Mouse (Mus musculus): ENCODE measurements around the gene Pgap3. TPM values are rescaled to one million over a fixed set of nuclear protein-coding genes. Genes with fewer than 3 reads are reported as not detected.

Gene Pgap3
- polyA plus RNA-seq, 1 experiment from 2014 or later: 6.9 TPM

GRCm38 (mm10) chr11:98438331-98439158, 38.3 kb upstream of the Pgap3 start, which contains the start of gene Mien1:
Gene Mien1, minus strand, starts transcription at chr11:98438991.
- WGBS: 3% methylated on average over 43 of the region's 43 CpGs
- Histone ChIP-seq H3K4me3 (replicated peaks; ENCODE audit: low read length) (peak within 1 kb of the TSS; percentile 69), H3K9me3 (ENCODE audit: control insufficient read depth, low read length) (no peaks in the 10 kb centered on the region), H3K36me3 (replicated peaks; ENCODE audit: control insufficient read depth, insufficient read depth) (peaks cover 15% of the 10 kb centered on the region; the same call in 1 of the 2 replicates), H3K9ac (peak within 1 kb of the TSS; percentile 63), H3K4me2 (replicated peaks) (peak within 1 kb of the TSS; percentile 85), H3K27me3 (ENCODE audit: control insufficient read depth, insufficient read depth, low read length) (no peaks in the 10 kb centered on the region), H3K27ac (peak within 1 kb of the TSS; percentile 76; the same call in 1 of the 2 replicates), H3K4me1 (replicated peaks; ENCODE audit: control insufficient read depth, insufficient read depth, low read length) (no peaks in the 10 kb centered on the region; the same call in 1 of the 2 replicates)
- peak; percentile 97 for DNase-seq (ENCODE audit: low spot score)
- peak; percentile 89 for ATAC-seq (ENCODE audit: low FRiP score)

- no peak overlapping the region for H3K4me3 ChIP-seq (replicated peaks; ENCODE audit: low read length)
Measured at GRCm38 (mm10) chr11:98437441-98437840, 37.2 kb upstream of the Pgap3 start.

DNA sequence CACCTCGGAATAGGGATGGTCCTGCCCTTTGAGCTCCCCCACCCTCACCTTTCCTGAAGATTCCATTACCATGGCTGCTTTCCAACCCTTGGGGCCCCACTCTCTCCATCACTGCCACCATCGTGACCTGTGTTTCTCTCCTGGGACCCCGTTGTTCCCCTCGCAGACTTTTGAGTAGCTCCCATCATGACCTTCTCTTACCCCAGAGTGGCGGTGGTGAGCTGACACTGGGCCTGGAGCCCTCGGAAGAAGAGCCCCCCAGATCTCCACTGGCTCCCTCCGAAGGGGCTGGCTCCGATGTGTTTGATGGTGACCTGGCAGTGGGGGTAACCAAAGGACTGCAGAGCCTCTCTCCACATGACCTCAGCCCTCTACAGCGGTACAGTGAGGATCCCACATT, 35.4 kb upstream of the Pgap3 start:
- ATAC-seq (ENCODE audit: low FRiP score) (no peak), DNase-seq (ENCODE audit: low spot score) (no peak)
- 87% methylated on average over 9 of the region's 9 CpGs for WGBS
- no peaks in the 10 kb centered on the region for H3K9me3 ChIP-seq (ENCODE audit: control insufficient read depth, low read length)
- H3K4me3 ChIP-seq (replicated peaks; ENCODE audit: low read length): no peak overlapping the region
- no peak overlapping the region for H3K9ac ChIP-seq
- no peak overlapping the region for H3K27ac ChIP-seq
- H3K4me1 ChIP-seq (replicated peaks; ENCODE audit: control insufficient read depth, insufficient read depth, low read length): no peaks in the 10 kb centered on the region; the same call in 1 of the 2 replicates
- H3K36me3 ChIP-seq (replicated peaks; ENCODE audit: control insufficient read depth, insufficient read depth): peaks cover 15% of the 10 kb centered on the region; the same call in 1 of the 2 replicates
- no peaks in the 10 kb centered on the region for H3K27me3 ChIP-seq (ENCODE audit: control insufficient read depth, insufficient read depth, low read length)
- H3K4me2 ChIP-seq (replicated peaks): no peak overlapping the region

More at GRCm38 (mm10) chr11:98437441-98437840, 37.2 kb upstream of the Pgap3 start:
- Histone ChIP-seq H3K36me3 (replicated peaks; ENCODE audit: control insufficient read depth, insufficient read depth) (peaks cover 15% of the 10 kb centered on the region; the same call in 1 of the 2 replicates), H3K27ac (no peak overlapping the region), H3K9me3 (ENCODE audit: control insufficient read depth, low read length) (no peaks in the 10 kb centered on the region), H3K4me2 (replicated peaks) (peak overlapping the region; percentile 85; the same call in 1 of the 2 replicates), H3K4me1 (replicated peaks; ENCODE audit: control insufficient read depth, insufficient read depth, low read length) (no peaks in the 10 kb centered on the region; the same call in 1 of the 2 replicates), H3K27me3 (ENCODE audit: control insufficient read depth, insufficient read depth, low read length) (no peaks in the 10 kb centered on the region), H3K9ac (no peak overlapping the region)
- whole genome bisulfite sequencing: 89% methylated on average over 6 of the region's 6 CpGs
- ATAC-seq (ENCODE audit: low FRiP score) (no peak), DNase-seq (ENCODE audit: low spot score) (no peak)

- Histone ChIP-seq H3K4me1 (replicated peaks; ENCODE audit: control insufficient read depth, insufficient read depth, low read length) (no peaks in the 10 kb centered on the region), H3K27me3 (ENCODE audit: control insufficient read depth, insufficient read depth, low read length) (no peaks in the 10 kb centered on the region), H3K4me3 (replicated peaks; ENCODE audit: low read length) (no peak overlapping the region), H3K36me3 (replicated peaks; ENCODE audit: control insufficient read depth, insufficient read depth) (peaks cover 15% of the 10 kb centered on the region; the same call in 1 of the 2 replicates), H3K27ac (no peak overlapping the region), H3K4me2 (replicated peaks) (no peak overlapping the region), H3K9ac (no peak overlapping the region), H3K9me3 (ENCODE audit: control insufficient read depth, low read length) (no peaks in the 10 kb centered on the region)
- 85% methylated on average over 9 of the region's 9 CpGs for WGBS
- ATAC-seq (ENCODE audit: low FRiP score) (no peak), DNase-seq (ENCODE audit: low spot score) (no peak)
Measured at GRCm38 (mm10) chr11:98431743-98432502, 31.6 kb upstream of the Pgap3 start.

DNA sequence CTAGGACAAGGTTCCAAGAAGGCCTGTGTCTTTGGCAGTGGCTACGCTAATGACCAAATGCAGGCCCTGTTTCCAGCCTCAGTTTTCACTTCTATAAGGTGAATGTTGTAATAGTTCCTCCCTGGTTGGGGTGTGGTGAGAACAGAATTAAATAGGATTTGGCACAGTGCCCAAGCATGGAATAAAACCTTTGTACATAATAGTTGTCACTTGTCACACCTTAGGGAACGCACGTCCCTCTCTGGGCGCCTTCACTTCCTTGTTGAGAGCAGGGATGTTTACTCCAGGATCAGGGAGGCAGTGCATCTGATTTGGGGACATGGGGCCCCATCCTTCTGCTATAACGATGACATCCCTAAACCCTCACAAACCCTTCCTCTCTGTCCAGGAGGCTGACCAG, 28.1 kb upstream of the Pgap3 start:
- Histone ChIP-seq H3K27me3 (ENCODE audit: control insufficient read depth, insufficient read depth, low read length) (no peaks in the 10 kb centered on the region), H3K4me2 (replicated peaks) (no peak overlapping the region), H3K9me3 (ENCODE audit: control insufficient read depth, low read length) (no peaks in the 10 kb centered on the region), H3K4me3 (replicated peaks; ENCODE audit: low read length) (no peak overlapping the region), H3K36me3 (replicated peaks; ENCODE audit: control insufficient read depth, insufficient read depth) (no peaks in the 10 kb centered on the region), H3K9ac (no peak overlapping the region), H3K27ac (no peak overlapping the region), H3K4me1 (replicated peaks; ENCODE audit: control insufficient read depth, insufficient read depth, low read length) (no peaks in the 10 kb centered on the region)
- WGBS: 86% methylated on average over 5 of the region's 5 CpGs
- DNase-seq (ENCODE audit: low spot score) (no peak), ATAC-seq (ENCODE audit: low FRiP score) (no peak)

GRCm38 (mm10) chr11:98426592-98426991, 26.3 kb upstream of the Pgap3 start:
- no peaks in the 10 kb centered on the region for H3K9me3 ChIP-seq (ENCODE audit: control insufficient read depth, low read length)
- no peak for ATAC-seq (ENCODE audit: low FRiP score)

GRCm38 (mm10) chr11:98418939-98419547, 18.8 kb upstream of the Pgap3 start:
- ATAC-seq (ENCODE audit: low FRiP score) (no peak), DNase-seq (ENCODE audit: low spot score) (no peak)
- Histone ChIP-seq H3K4me1 (replicated peaks; ENCODE audit: control insufficient read depth, insufficient read depth, low read length) (no peaks in the 10 kb centered on the region), H3K9ac (no peak overlapping the region), H3K27ac (no peak overlapping the region), H3K4me3 (replicated peaks; ENCODE audit: low read length) (no peak overlapping the region), H3K9me3 (ENCODE audit: control insufficient read depth, low read length) (no peaks in the 10 kb centered on the region), H3K4me2 (replicated peaks) (no peak overlapping the region), H3K36me3 (replicated peaks; ENCODE audit: control insufficient read depth, insufficient read depth) (no peaks in the 10 kb centered on the region), H3K27me3 (ENCODE audit: control insufficient read depth, insufficient read depth, low read length) (no peaks in the 10 kb centered on the region)
- WGBS: 88% methylated on average over 10 of the region's 10 CpGs

More at GRCm38 (mm10) chr11:98426592-98426991, 26.3 kb upstream of the Pgap3 start:
- DNase-seq (ENCODE audit: low spot score): no peak
- Histone ChIP-seq H3K9ac (no peak overlapping the region), H3K36me3 (replicated peaks; ENCODE audit: control insufficient read depth, insufficient read depth) (no peaks in the 10 kb centered on the region), H3K4me2 (replicated peaks) (no peak overlapping the region), H3K27me3 (ENCODE audit: control insufficient read depth, insufficient read depth, low read length) (no peaks in the 10 kb centered on the region), H3K4me3 (replicated peaks; ENCODE audit: low read length) (no peak overlapping the region), H3K27ac (no peak overlapping the region), H3K4me1 (replicated peaks; ENCODE audit: control insufficient read depth, insufficient read depth, low read length) (no peaks in the 10 kb centered on the region)
- 90% methylated on average over 7 of the region's 7 CpGs for WGBS

GRCm38 (mm10) chr11:98418273-98418672, 18.0 kb upstream of the Pgap3 start:
- ATAC-seq (ENCODE audit: low FRiP score): no peak
- Histone ChIP-seq H3K4me2 (replicated peaks) (no peak overlapping the region), H3K27me3 (ENCODE audit: control insufficient read depth, insufficient read depth, low read length) (0 out of 2 replicates have a peak, but pooled peaks cover under 1% of the 10 kb centered on the region), H3K27ac (no peak overlapping the region), H3K36me3 (replicated peaks; ENCODE audit: control insufficient read depth, insufficient read depth) (no peaks in the 10 kb centered on the region), H3K9me3 (ENCODE audit: control insufficient read depth, low read length) (no peaks in the 10 kb centered on the region), H3K4me3 (replicated peaks; ENCODE audit: low read length) (no peak overlapping the region), H3K9ac (no peak overlapping the region), H3K4me1 (replicated peaks; ENCODE audit: control insufficient read depth, insufficient read depth, low read length) (peaks cover 3% of the 10 kb centered on the region; the same call in 1 of the 2 replicates)
- WGBS: 63% methylated on average over 6 of the region's 6 CpGs
- no peak for DNase-seq (ENCODE audit: low spot score)

DNA sequence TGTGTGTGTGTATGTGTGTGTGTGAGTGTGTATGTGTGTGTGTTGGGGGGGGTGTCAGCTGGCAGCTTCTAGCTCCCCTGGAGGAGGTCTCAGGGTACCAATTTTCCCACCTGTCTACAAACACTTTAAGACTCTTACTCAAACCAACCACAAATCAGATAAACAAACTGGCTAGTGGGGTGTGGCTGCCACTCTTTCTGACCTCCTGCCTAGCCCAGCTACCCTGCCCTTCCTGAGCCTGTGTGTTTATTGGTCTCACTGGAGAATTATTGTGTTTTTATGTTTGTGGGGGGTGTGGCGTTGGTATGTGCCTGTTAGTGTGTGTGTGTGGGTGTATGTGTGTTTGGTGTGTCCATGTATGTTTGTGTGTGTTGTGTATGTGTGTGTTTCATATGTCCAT, 16.8 kb upstream of the Pgap3 start:
- Histone ChIP-seq H3K4me2 (replicated peaks) (no peak overlapping the region), H3K9ac (no peak overlapping the region), H3K27me3 (ENCODE audit: control insufficient read depth, insufficient read depth, low read length) (peaks cover 9% of the 10 kb centered on the region; the same call in 1 of the 2 replicates), H3K4me3 (replicated peaks; ENCODE audit: low read length) (no peak overlapping the region), H3K27ac (no peak overlapping the region), H3K9me3 (ENCODE audit: control insufficient read depth, low read length) (no peaks in the 10 kb centered on the region), H3K36me3 (replicated peaks; ENCODE audit: control insufficient read depth, insufficient read depth) (no peaks in the 10 kb centered on the region), H3K4me1 (replicated peaks; ENCODE audit: control insufficient read depth, insufficient read depth, low read length) (peaks cover 14% of the 10 kb centered on the region; the same call in 1 of the 2 replicates)
- no peak for DNase-seq (ENCODE audit: low spot score)
- ATAC-seq (ENCODE audit: low FRiP score): no peak
- 89% methylated on average over 1 of the region's 1 CpGs for WGBS
